Mouse (Mus musculus): ENCODE data around the gene Fgfr2. TPM values are rescaled to one million over a fixed set of nuclear protein-coding genes. Genes with fewer than 3 reads are reported as not detected.
A peak's percentile ranks its signal among the peaks of the same experiment; 100 is the strongest.

Fgfr2 gene
- polyA plus RNA-seq, 1 experiment from 2014 or later = 169 TPM

DNA sequence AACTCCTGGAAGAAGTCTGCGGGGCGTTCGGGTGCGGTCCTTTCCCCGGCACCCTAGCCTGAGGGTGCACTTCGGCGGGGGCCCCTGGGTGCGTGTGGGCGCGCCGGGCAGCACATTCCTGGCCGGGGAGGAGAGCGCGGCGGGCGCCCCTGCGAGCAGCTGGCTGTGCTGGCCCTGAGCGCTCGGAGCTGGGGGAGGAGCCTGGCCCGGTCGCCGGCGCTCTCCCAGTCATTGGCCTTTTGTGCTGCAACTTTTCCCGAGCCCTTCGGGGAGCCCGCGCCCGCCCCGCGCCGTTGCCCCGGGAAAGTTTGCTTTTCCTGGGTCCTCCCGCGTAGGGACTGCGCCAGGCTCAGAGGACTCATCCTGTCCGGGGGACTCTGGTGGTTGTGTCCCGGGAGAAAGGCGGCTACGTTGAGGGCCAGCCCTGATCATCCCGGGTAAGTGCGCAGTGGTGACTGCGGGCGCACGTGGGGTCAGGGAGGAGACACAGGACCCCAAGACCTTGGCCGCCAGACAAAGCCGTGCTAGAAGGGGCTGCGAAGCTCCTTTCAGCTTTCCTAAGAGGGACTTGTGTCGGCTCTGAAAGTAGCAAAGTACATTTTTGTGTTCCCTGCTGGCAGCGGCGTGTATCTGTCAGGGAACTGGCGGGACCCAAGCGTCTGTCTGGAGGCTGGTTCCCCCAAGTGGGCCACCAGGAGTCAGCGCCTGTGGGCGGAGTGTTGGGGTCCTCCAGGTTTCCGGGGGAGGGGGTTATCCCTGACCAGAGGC, 2477.0 kb downstream of the Fgfr2 start:
- Histone ChIP-seq H3K27me3 (ENCODE audit: control insufficient read depth, insufficient read depth, low read length) (no peaks in the 10 kb centered on the region), H3K9me3 (ENCODE audit: control insufficient read depth, low read depth, low read length) (no peaks in the 10 kb centered on the region), H3K27ac (ENCODE audit: low read length) (peak overlapping the region; percentile 97), H3K4me3 (ENCODE audit: low read depth, low read length) (peak overlapping the region; percentile 70), H3K36me3 (ENCODE audit: control insufficient read depth, insufficient read depth, low read length) (no peaks in the 10 kb centered on the region), H3K4me2 (replicated peaks; ENCODE audit: low read depth, low read length) (peak overlapping the region; percentile 93), H3K4me1 (ENCODE audit: control insufficient read depth, insufficient read depth, low read length) (peaks cover 16% of the 10 kb centered on the region; the same call in 1 of the 2 replicates), H3K9ac (replicated peaks; ENCODE audit: low read depth, low read length) (peak overlapping the region; percentile 77)
- under 1% methylated on average over 55 of the region's 55 CpGs for WGBS
- ATAC-seq (ENCODE audit: insufficient number of reproducible peaks, insufficient read depth, low FRiP score, low read depth) = peak; percentile 87

DNA sequence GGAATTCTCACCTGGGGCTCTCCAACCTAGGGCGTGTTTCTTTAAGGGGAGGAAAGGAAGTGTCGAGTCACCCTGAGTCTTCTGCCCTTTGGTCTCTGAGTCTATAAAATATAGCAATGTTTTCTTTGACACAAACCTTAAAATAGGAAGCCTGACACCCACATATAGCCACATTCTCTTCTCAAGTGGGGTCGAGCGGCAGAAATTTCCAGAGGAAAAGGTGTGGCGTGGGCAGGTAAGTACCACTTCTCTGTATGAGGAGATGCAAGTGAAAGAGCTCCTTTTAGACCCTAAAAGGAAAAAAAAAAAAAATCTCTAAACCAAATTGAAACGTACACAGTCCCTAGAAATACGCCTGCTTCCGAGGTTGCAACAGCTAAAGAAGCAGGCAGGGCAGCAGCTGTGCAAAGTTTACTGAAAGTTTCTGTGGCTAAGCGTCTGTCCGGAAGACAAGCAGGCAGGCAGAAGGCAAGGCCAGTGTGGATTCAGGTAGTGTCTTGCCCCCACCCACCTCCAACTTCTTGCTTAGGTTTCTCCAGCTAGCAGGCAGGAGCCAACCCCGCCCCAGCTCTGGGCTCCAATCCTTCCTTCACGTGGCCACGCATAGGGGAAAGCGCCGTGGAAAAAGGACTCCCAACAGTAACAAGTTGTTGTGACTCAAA, 2477.7 kb downstream of the Fgfr2 start:
- peak overlapping the region; percentile 93 for H3K4me2 ChIP-seq (replicated peaks; ENCODE audit: low read depth, low read length)
- ATAC-seq (ENCODE audit: insufficient number of reproducible peaks, insufficient read depth, low FRiP score, low read depth) = peak; percentile 57
- H3K27me3 ChIP-seq (ENCODE audit: control insufficient read depth, insufficient read depth, low read length) = no peaks in the 10 kb centered on the region
- H3K27ac ChIP-seq (ENCODE audit: low read length) = peak overlapping the region; percentile 97
- no peaks in the 10 kb centered on the region for H3K36me3 ChIP-seq (ENCODE audit: control insufficient read depth, insufficient read depth, low read length)
- peak overlapping the region; percentile 77 for H3K9ac ChIP-seq (replicated peaks; ENCODE audit: low read depth, low read length)
- H3K4me3 ChIP-seq (ENCODE audit: low read depth, low read length) = peak overlapping the region; percentile 70
- H3K9me3 ChIP-seq (ENCODE audit: control insufficient read depth, low read depth, low read length) = no peaks in the 10 kb centered on the region
- 10% methylated on average over 15 of the region's 15 CpGs for WGBS
- H3K4me1 ChIP-seq (ENCODE audit: control insufficient read depth, insufficient read depth, low read length) = peaks cover 16% of the 10 kb centered on the region; the same call in 1 of the 2 replicates

DNA sequence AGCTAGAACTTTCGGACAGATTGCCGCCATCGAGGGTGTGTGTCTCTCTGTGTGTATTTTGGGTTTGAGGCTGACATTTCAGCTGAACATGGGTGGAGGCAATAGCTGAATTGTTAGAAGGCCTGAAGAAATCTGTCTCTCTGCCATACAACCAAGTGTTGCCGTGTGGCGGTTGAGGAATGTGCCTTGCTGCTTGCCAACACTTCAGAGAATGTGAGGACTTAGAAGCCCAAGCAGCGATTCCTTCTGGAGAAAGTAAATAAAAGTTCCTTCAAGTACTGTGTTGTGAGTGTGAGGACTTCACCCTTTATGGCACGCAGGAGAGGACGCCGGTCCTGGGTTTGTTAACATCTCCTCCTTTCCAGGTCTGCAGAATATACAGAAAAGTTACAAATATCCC, 2482.5 kb downstream of the Fgfr2 start:
- Histone ChIP-seq H3K36me3 (ENCODE audit: control insufficient read depth, insufficient read depth, low read length) (no peaks in the 10 kb centered on the region), H3K9ac (replicated peaks; ENCODE audit: low read depth, low read length) (no peak overlapping the region), H3K4me1 (ENCODE audit: control insufficient read depth, insufficient read depth, low read length) (no peaks in the 10 kb centered on the region), H3K27me3 (ENCODE audit: control insufficient read depth, insufficient read depth, low read length) (no peaks in the 10 kb centered on the region), H3K9me3 (ENCODE audit: control insufficient read depth, low read depth, low read length) (no peaks in the 10 kb centered on the region), H3K4me3 (ENCODE audit: low read depth, low read length) (no peak overlapping the region), H3K27ac (ENCODE audit: low read length) (no peak overlapping the region), H3K4me2 (replicated peaks; ENCODE audit: low read depth, low read length) (no peak overlapping the region)
- ATAC-seq (ENCODE audit: insufficient number of reproducible peaks, insufficient read depth, low FRiP score, low read depth) = no peak
- 70% methylated on average over 9 of the region's 9 CpGs for WGBS

DNA sequence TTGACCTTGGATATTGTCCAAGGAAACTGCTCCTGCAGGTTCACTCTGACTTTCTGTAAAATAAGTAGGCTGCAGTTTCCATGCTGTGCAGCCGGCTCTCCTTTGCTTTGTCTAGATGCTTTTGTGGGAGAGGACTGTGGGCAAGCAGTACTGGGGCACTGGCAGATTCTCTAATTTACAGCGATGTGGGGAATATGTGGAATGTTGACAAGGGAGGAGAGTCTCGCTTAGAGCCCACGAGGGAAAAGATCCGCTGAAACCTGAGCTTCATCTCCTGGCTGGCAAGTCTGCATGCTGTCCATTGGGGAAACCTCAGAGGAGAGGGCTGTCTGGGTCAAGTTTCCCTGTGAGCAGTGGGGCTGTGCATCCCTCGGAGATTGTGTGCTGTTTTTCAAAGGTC, 2485.3 kb downstream of the Fgfr2 start:
- no peak overlapping the region for H3K4me3 ChIP-seq (ENCODE audit: low read depth, low read length)
- H3K36me3 ChIP-seq (ENCODE audit: control insufficient read depth, insufficient read depth, low read length) = no peaks in the 10 kb centered on the region
- H3K4me1 ChIP-seq (ENCODE audit: control insufficient read depth, insufficient read depth, low read length) = no peaks in the 10 kb centered on the region
- no peaks in the 10 kb centered on the region for H3K27me3 ChIP-seq (ENCODE audit: control insufficient read depth, insufficient read depth, low read length)
- no peak overlapping the region for H3K27ac ChIP-seq (ENCODE audit: low read length)
- H3K9ac ChIP-seq (replicated peaks; ENCODE audit: low read depth, low read length) = no peak overlapping the region
- 24% methylated on average over 6 of the region's 6 CpGs for WGBS
- ATAC-seq (ENCODE audit: insufficient number of reproducible peaks, insufficient read depth, low FRiP score, low read depth) = no peak
- H3K9me3 ChIP-seq (ENCODE audit: control insufficient read depth, low read depth, low read length) = no peaks in the 10 kb centered on the region
- H3K4me2 ChIP-seq (replicated peaks; ENCODE audit: low read depth, low read length) = no peak overlapping the region

DNA sequence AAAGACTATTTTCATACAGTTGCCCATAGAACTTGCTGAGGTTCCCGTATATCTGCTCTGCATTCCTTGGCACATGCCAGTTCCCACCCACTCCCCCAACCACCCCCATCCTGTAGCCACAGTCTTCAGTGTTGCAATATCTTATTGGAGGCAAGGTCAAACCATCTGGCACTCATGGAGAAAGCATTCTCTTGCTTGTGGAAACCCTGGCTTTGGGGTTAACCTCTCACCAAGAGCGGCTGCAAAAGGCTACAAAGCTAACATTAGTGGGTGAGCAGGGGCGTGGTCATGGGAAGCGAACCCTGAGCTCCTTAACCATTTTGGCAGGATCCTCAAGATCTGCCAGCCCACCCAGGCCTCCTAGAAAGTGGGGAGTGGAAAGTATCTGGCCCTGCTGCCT, 2486.2 kb downstream of the Fgfr2 start:
- no peak for ATAC-seq (ENCODE audit: insufficient number of reproducible peaks, insufficient read depth, low FRiP score, low read depth)
- Histone ChIP-seq H3K27me3 (ENCODE audit: control insufficient read depth, insufficient read depth, low read length) (no peaks in the 10 kb centered on the region), H3K4me1 (ENCODE audit: control insufficient read depth, insufficient read depth, low read length) (no peaks in the 10 kb centered on the region), H3K9me3 (ENCODE audit: control insufficient read depth, low read depth, low read length) (no peaks in the 10 kb centered on the region), H3K9ac (replicated peaks; ENCODE audit: low read depth, low read length) (no peak overlapping the region), H3K4me3 (ENCODE audit: low read depth, low read length) (no peak overlapping the region), H3K27ac (ENCODE audit: low read length) (no peak overlapping the region), H3K36me3 (ENCODE audit: control insufficient read depth, insufficient read depth, low read length) (no peaks in the 10 kb centered on the region), H3K4me2 (replicated peaks; ENCODE audit: low read depth, low read length) (no peak overlapping the region)
- 76% methylated on average over 4 of the region's 4 CpGs for WGBS

DNA sequence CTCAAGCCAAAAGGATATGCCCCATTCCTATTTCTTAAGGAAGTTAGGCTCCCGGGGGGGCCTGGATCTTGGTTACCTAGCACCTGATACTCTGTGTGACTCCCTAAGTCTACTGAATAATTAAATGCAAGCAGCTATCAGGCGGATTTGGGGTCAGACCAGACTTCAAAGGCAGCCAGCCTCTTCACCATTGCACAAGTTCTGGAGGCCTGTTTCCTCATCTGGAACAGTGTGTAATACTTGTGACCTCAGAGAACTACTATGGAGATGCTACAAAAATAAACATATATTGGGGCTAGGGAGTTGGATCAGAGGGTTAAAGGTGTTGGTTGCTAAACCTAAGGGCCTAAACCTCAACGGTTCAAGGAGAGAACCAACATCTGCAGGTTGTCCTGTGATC, 2486.9 kb downstream of the Fgfr2 start:
- Histone ChIP-seq H3K9ac (replicated peaks; ENCODE audit: low read depth, low read length) (no peak overlapping the region), H3K9me3 (ENCODE audit: control insufficient read depth, low read depth, low read length) (no peaks in the 10 kb centered on the region), H3K27ac (ENCODE audit: low read length) (no peak overlapping the region), H3K4me1 (ENCODE audit: control insufficient read depth, insufficient read depth, low read length) (no peaks in the 10 kb centered on the region), H3K36me3 (ENCODE audit: control insufficient read depth, insufficient read depth, low read length) (no peaks in the 10 kb centered on the region), H3K4me3 (ENCODE audit: low read depth, low read length) (no peak overlapping the region), H3K4me2 (replicated peaks; ENCODE audit: low read depth, low read length) (no peak overlapping the region), H3K27me3 (ENCODE audit: control insufficient read depth, insufficient read depth, low read length) (no peaks in the 10 kb centered on the region)
- ATAC-seq (ENCODE audit: insufficient number of reproducible peaks, insufficient read depth, low FRiP score, low read depth) = no peak
- 74% methylated on average over 3 of the region's 3 CpGs for WGBS

DNA sequence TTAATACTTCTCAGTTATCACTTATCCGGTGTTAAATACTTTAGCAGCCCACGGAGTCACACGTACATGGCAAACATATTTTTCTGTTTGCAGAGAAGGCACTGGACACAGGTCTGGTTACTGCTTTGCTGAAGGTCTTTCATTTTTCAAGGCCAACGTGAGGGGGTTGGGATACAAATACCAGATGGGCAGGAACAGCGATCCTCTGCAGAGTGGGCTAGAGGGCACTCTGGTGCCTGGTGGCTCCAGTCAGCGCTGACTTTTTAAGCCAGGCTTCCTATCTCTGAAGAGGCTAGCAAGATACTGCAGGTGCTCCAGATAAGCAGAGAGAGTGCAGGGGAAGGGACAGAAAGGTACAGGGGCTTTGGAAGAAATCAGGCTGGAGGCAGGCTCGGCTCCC, 2487.9 kb downstream of the Fgfr2 start:
- no peaks in the 10 kb centered on the region for H3K36me3 ChIP-seq (ENCODE audit: control insufficient read depth, insufficient read depth, low read length)
- 42% methylated on average over 7 of the region's 7 CpGs for WGBS
- H3K27me3 ChIP-seq (ENCODE audit: control insufficient read depth, insufficient read depth, low read length) = no peaks in the 10 kb centered on the region
- no peak overlapping the region for H3K4me3 ChIP-seq (ENCODE audit: low read depth, low read length)
- no peak overlapping the region for H3K27ac ChIP-seq (ENCODE audit: low read length)
- no peak for ATAC-seq (ENCODE audit: insufficient number of reproducible peaks, insufficient read depth, low FRiP score, low read depth)
- no peak overlapping the region for H3K4me2 ChIP-seq (replicated peaks; ENCODE audit: low read depth, low read length)
- H3K9me3 ChIP-seq (ENCODE audit: control insufficient read depth, low read depth, low read length) = no peaks in the 10 kb centered on the region
- H3K9ac ChIP-seq (replicated peaks; ENCODE audit: low read depth, low read length) = no peak overlapping the region
- H3K4me1 ChIP-seq (ENCODE audit: control insufficient read depth, insufficient read depth, low read length) = no peaks in the 10 kb centered on the region

DNA sequence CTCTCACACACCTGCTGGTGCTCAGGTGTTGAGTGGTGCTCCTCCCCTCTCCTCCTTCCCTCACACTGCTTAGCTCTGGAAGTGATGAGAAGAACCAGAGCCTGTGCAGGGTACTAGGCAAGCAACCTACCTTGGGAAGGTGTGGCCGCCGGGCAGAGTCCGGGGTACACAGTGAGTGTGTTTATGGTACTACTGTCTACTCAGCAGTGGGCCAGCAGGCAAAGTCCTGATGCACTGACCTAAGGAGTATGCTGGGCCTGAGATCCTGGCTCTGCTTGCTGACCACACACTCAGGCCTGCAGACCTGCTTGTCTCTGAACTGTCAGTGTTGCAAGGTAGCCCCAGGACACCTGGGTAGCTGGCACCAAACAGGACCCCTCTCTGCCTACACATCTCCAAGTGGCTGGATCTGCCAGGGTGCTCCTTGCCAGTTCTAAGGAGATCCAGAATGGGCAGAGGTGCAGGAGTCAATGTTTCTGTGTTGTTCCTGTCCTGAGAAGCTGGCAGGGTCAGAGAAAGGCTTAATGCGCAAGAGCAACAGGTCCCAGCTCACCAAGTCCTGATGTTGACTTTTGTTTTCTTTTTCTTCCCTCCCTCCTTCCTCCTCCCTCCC, 2488.8 kb downstream of the Fgfr2 start:
- no peaks in the 10 kb centered on the region for H3K4me1 ChIP-seq (ENCODE audit: control insufficient read depth, insufficient read depth, low read length)
- 88% methylated on average over 4 of the region's 4 CpGs for WGBS

More for the DNA sequence above, 2488.8 kb downstream of the Fgfr2 start:
- no peak overlapping the region for H3K4me2 ChIP-seq (replicated peaks; ENCODE audit: low read depth, low read length)
- no peaks in the 10 kb centered on the region for H3K27me3 ChIP-seq (ENCODE audit: control insufficient read depth, insufficient read depth, low read length)
- no peak overlapping the region for H3K9ac ChIP-seq (replicated peaks; ENCODE audit: low read depth, low read length)
- H3K4me3 ChIP-seq (ENCODE audit: low read depth, low read length) = no peak overlapping the region
- H3K27ac ChIP-seq (ENCODE audit: low read length) = no peak overlapping the region
- no peak for ATAC-seq (ENCODE audit: insufficient number of reproducible peaks, insufficient read depth, low FRiP score, low read depth)
- no peaks in the 10 kb centered on the region for H3K36me3 ChIP-seq (ENCODE audit: control insufficient read depth, insufficient read depth, low read length)
- H3K9me3 ChIP-seq (ENCODE audit: control insufficient read depth, low read depth, low read length) = no peaks in the 10 kb centered on the region

All from stomach, embryonic 14.5 days (tissue).